Mouse (Mus musculus): Measurements from ENCODE around the gene Ltb4r2. TPM values are rescaled to one million over a fixed set of nuclear protein-coding genes. Genes with fewer than 3 reads are reported as not detected.

Ltb4r2 gene
- polyA plus RNA-seq, 1 experiment = 0.83 TPM

DNA sequence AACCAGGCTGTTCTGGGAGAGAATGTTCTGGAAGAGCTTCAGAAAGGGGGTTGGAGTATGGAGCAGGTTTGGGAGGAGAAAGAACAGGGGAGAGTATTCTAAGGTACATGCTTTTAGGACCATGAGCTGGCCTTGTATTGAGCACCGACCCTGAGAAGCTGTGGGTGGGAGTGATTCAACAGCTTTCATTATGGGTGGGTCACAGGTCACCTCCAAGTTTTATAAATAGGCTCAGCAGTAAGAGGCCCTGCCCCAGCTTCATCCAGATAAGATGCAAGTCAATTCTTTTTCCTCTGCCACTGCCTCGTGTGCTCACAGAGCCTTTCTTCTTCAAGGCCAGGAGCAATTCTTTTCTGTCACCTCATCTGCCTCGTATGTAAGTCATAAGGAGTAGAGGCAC lies 15.9 kb downstream of the Ltb4r2 start:
- Histone ChIP-seq H3K4me1 (ENCODE audit: control insufficient read depth, insufficient read depth, insufficient read length) (no peaks in the 10 kb centered on the region; the same call in 1 of the 2 replicates), H3K4me3 (ENCODE audit: extremely low read depth, insufficient read depth, insufficient read length) (no peak overlapping the region), H3K27ac (ENCODE audit: insufficient read depth, low read length) (no peak overlapping the region), H3K36me3 (ENCODE audit: control insufficient read depth, insufficient read depth, low read length) (no peaks in the 10 kb centered on the region), H3K27me3 (ENCODE audit: control insufficient read depth, insufficient read depth, low read length) (no peaks in the 10 kb centered on the region)
- no peak for TF ChIP-seq POLR2A (IDR thresholded peaks at IDR 0.05; ENCODE audit: low read depth, low read length)
- no peak for DNase-seq (ENCODE audit: low read depth in 1 of 2, low spot score in 2 of 2)
- WGBS = 34% methylated on average over 3 of the region's 3 CpGs

DNA sequence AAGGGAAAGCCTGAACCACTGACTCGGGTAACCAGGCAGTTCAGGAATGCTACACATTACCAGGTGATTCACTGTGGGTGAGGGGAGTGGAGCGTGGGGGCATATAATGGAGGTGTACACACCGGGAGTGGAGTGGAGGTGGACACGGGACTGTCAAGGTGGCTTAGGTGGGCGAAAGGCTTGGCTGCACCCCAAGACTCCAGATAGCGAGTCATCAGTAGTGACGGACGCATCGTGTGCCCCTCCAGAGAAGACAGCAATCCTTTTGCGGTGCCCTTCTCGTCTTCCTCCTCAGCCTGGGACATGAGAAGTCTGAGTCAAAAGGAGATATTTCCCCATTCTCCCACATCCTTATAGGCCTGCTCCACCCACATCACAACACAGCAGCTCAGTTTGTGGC lies 16.6 kb downstream of the Ltb4r2 start:
- 82% methylated on average over 11 of the region's 11 CpGs for WGBS
- no peak overlapping the region for H3K4me3 ChIP-seq (ENCODE audit: extremely low read depth, insufficient read depth, insufficient read length)

DNA sequence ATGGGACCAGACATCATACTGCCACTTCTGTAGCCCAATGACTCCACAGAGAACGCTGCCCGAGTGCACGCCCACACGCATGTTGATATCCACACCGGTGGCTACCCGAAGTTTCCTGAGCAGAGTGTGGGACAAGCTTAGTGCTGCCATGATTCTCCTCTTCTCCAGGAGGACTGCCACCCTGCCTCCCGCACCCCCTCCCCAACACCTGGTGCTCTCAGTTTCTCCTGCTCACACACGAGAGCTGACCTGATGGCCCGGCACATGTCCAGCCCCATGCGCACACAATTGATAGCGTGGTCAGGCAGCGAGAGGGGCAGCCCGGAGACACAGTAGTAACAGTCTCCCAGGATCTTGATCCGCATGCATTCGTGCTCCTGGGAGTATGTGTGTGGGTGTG lies 17.5 kb downstream of the Ltb4r2 start:
- TF ChIP-seq POLR2A (IDR thresholded peaks at IDR 0.05; ENCODE audit: low read depth, low read length) (no peak), CTCF (IDR thresholded peaks at IDR 0.05; ENCODE audit: extremely low read depth, insufficient read depth, insufficient read length, insufficient replicate concordance) (no peak)
- no peak for DNase-seq (ENCODE audit: low read depth in 1 of 2, low spot score in 2 of 2)
- no peaks in the 10 kb centered on the region; the same call in 1 of the 2 replicates for H3K4me1 ChIP-seq (ENCODE audit: control insufficient read depth, insufficient read depth, insufficient read length)
- H3K4me3 ChIP-seq (ENCODE audit: extremely low read depth, insufficient read depth, insufficient read length) = no peak overlapping the region
- no peaks in the 10 kb centered on the region for H3K36me3 ChIP-seq (ENCODE audit: control insufficient read depth, insufficient read depth, low read length)
- no peaks in the 10 kb centered on the region for H3K27me3 ChIP-seq (ENCODE audit: control insufficient read depth, insufficient read depth, low read length)
- 88% methylated on average over 15 of the region's 15 CpGs for WGBS
- no peak overlapping the region for H3K27ac ChIP-seq (ENCODE audit: insufficient read depth, low read length)

More for the DNA sequence above, 16.6 kb downstream of the Ltb4r2 start:
- no peak overlapping the region for H3K27ac ChIP-seq (ENCODE audit: insufficient read depth, low read length)
- no peaks in the 10 kb centered on the region for H3K36me3 ChIP-seq (ENCODE audit: control insufficient read depth, insufficient read depth, low read length)
- no peaks in the 10 kb centered on the region for H3K27me3 ChIP-seq (ENCODE audit: control insufficient read depth, insufficient read depth, low read length)
- TF ChIP-seq POLR2A (IDR thresholded peaks at IDR 0.05; ENCODE audit: low read depth, low read length) = no peak
- no peak for TF ChIP-seq CTCF (IDR thresholded peaks at IDR 0.05; ENCODE audit: extremely low read depth, insufficient read depth, insufficient read length, insufficient replicate concordance)
- H3K4me1 ChIP-seq (ENCODE audit: control insufficient read depth, insufficient read depth, insufficient read length) = no peaks in the 10 kb centered on the region; the same call in 1 of the 2 replicates
- DNase-seq (ENCODE audit: low read depth in 1 of 2, low spot score in 2 of 2) = no peak

DNA sequence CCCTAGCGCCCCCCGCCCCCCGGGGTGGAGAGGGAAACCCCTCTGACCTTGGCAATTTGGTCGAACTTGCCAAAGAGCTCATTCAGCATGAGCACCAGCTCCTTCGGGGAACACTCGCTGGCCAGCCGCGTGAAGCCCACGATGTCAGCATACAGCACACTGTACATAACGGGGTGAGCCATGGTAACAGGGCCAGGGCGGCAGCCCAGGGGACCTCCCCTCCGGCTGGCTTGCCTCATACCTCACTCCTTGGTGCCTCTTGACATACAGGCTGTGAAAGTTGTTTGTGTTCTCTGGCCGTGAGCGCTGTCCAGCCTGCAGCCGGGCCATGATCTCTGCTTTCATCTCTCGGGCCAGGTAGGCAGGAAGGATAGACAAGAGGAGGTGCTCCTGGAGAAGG lies 18.4 kb downstream of the Ltb4r2 start:
- Histone ChIP-seq H3K4me3 (ENCODE audit: extremely low read depth, insufficient read depth, insufficient read length) (no peak overlapping the region), H3K36me3 (ENCODE audit: control insufficient read depth, insufficient read depth, low read length) (no peaks in the 10 kb centered on the region), H3K4me1 (ENCODE audit: control insufficient read depth, insufficient read depth, insufficient read length) (no peaks in the 10 kb centered on the region; the same call in 1 of the 2 replicates), H3K27ac (ENCODE audit: insufficient read depth, low read length) (no peak overlapping the region), H3K27me3 (ENCODE audit: control insufficient read depth, insufficient read depth, low read length) (no peaks in the 10 kb centered on the region)
- no peak for DNase-seq (ENCODE audit: low read depth in 1 of 2, low spot score in 2 of 2)
- WGBS = 83% methylated on average over 16 of the region's 16 CpGs
- TF ChIP-seq POLR2A (IDR thresholded peaks at IDR 0.05; ENCODE audit: low read depth, low read length) (no peak), CTCF (IDR thresholded peaks at IDR 0.05; ENCODE audit: extremely low read depth, insufficient read depth, insufficient read length, insufficient replicate concordance) (no peak)

DNA sequence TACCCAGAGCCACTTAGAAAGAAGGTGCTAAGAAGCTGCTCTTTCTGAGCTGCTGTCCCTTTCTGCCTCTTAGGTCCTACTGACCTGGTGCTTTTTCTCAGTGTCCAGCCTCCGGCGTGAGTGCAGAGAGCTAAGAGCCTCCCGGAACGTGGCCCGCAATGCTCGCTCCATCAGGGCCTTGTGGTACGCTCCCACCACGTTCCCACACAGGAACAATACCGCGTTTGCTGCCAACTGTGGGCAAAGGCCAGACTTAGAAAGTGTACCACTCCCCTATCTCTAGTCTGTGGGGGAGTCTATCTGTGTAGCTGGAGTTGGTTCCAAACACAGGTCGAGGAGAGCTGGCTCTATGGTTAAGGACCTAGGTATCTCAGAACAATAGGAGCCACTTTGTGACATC lies 19.5 kb downstream of the Ltb4r2 start:
- H3K36me3 ChIP-seq (ENCODE audit: control insufficient read depth, insufficient read depth, low read length) = no peaks in the 10 kb centered on the region; the same call in 1 of the 2 replicates
- WGBS = 81% methylated on average over 11 of the region's 11 CpGs
- H3K27ac ChIP-seq (ENCODE audit: insufficient read depth, low read length) = no peak overlapping the region
- no peaks in the 10 kb centered on the region for H3K27me3 ChIP-seq (ENCODE audit: control insufficient read depth, insufficient read depth, low read length)
- TF ChIP-seq POLR2A (IDR thresholded peaks at IDR 0.05; ENCODE audit: low read depth, low read length) (no peak), CTCF (IDR thresholded peaks at IDR 0.05; ENCODE audit: extremely low read depth, insufficient read depth, insufficient read length, insufficient replicate concordance) (no peak)
- no peak overlapping the region for H3K4me3 ChIP-seq (ENCODE audit: extremely low read depth, insufficient read depth, insufficient read length)
- no peaks in the 10 kb centered on the region; the same call in 1 of the 2 replicates for H3K4me1 ChIP-seq (ENCODE audit: control insufficient read depth, insufficient read depth, insufficient read length)
- no peak for DNase-seq (ENCODE audit: low read depth in 1 of 2, low spot score in 2 of 2)

DNA sequence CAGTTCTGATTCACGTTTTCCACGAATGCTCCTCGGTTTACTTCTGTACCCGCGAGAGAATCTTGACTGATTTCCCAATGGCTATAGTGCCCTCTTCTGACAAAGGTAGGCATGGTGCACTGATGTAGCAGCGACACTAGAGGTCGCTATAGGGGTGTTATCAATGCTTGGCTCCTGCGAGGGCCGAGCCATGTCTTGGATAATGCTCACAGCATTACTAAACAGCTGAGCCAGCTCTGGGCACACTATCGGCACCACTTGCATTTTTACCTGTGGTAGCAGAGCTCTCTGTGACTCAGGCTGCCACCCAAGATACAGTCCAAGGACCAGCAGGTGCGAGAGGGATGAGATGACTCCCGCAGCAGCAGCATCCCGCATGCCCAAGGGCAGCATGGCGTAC lies 20.1 kb downstream of the Ltb4r2 start:
- H3K4me1 ChIP-seq (ENCODE audit: control insufficient read depth, insufficient read depth, insufficient read length) = no peaks in the 10 kb centered on the region; the same call in 1 of the 2 replicates
- DNase-seq (ENCODE audit: low read depth in 1 of 2, low spot score in 2 of 2) = peak; percentile 41 to 51
- WGBS = 23% methylated on average over 14 of the region's 14 CpGs
- peaks cover 2% of the 10 kb centered on the region for H3K36me3 ChIP-seq (ENCODE audit: control insufficient read depth, insufficient read depth, low read length)
- TF ChIP-seq CTCF (IDR thresholded peaks at IDR 0.05; ENCODE audit: extremely low read depth, insufficient read depth, insufficient read length, insufficient replicate concordance) (peak; percentile 83; the same call in 1 of the 2 replicates), POLR2A (IDR thresholded peaks at IDR 0.05; ENCODE audit: low read depth, low read length) (no peak)
- H3K27me3 ChIP-seq (ENCODE audit: control insufficient read depth, insufficient read depth, low read length) = no peaks in the 10 kb centered on the region
- no peak overlapping the region for H3K4me3 ChIP-seq (ENCODE audit: extremely low read depth, insufficient read depth, insufficient read length)
- H3K27ac ChIP-seq (ENCODE audit: insufficient read depth, low read length) = no peak overlapping the region

DNA sequence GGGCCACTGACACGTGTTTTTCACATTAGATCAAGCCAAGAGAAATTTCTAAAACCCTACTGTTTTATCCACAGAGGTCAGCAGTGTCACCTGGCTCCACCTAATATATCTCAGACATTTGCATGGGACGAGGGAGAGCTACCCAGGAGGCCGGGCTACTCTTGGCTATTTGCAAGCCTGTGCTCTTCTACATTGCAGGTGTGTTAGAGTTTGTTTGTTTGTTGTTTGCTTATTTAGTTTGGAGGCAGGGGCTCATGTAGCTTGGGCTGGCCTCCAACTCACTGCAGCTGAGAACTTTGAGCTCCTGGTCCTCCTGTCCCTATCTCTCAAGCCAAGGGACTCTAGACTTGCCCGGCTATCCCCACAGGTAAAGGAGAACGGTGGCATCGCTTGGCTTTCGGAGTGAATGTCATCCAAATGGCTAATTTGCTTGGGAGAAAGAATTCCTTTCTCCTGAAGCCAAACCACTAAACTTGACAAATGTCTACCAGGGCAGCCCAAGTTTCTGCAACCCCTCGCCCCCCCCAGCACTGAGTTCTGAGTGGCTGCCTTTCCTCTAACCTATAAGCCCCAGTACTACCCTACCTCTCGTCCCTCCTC lies 21.2 kb downstream of the Ltb4r2 start:
- no peak for DNase-seq (ENCODE audit: low read depth in 1 of 2, low spot score in 2 of 2)
- no peak overlapping the region for H3K4me3 ChIP-seq (ENCODE audit: extremely low read depth, insufficient read depth, insufficient read length)
- peaks cover 2% of the 10 kb centered on the region for H3K36me3 ChIP-seq (ENCODE audit: control insufficient read depth, insufficient read depth, low read length)
- TF ChIP-seq POLR2A (IDR thresholded peaks at IDR 0.05; ENCODE audit: low read depth, low read length) (no peak), CTCF (IDR thresholded peaks at IDR 0.05; ENCODE audit: extremely low read depth, insufficient read depth, insufficient read length, insufficient replicate concordance) (no peak)
- no peaks in the 10 kb centered on the region; the same call in 1 of the 2 replicates for H3K4me1 ChIP-seq (ENCODE audit: control insufficient read depth, insufficient read depth, insufficient read length)
- H3K27me3 ChIP-seq (ENCODE audit: control insufficient read depth, insufficient read depth, low read length) = no peaks in the 10 kb centered on the region
- WGBS = 73% methylated on average over 9 of the region's 9 CpGs
- H3K27ac ChIP-seq (ENCODE audit: insufficient read depth, low read length) = no peak overlapping the region; the same call in 1 of the 2 replicates
